Mouse (Mus musculus): ENCODE results near the gene Brinp2.
A peak's percentile ranks its signal among the peaks of the same experiment; 100 is the strongest.

Brinp2 gene

DNA sequence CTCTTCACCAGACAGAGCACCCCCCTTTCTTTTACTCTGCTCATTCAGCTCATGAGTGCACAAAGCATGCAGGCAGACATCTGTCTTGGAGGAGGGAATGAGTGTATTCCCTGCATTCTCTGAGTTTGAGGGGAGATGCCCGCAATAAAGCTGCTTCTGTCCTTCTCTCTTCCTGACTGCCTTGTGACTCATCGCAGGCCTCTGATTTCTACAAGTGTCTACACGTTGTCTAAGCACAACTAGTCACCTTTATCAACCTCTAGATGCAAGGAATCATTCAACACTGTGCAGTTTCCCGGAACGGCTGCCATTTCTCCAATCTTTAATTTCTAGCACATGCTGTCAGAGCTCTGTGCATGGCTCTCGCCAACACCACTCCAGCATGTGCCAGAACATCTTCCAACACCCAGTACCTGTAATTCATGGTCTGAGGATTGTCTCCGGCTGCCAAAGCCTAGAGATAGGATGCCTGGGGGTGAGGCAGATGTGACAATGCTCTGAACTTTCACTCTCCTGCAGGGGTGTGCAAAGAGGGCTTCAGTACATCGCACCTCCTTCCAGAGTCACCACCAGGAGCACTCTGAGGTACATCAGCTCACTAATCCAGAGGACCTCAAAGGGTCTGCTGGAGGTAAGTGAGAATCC lies 59.7 kb downstream of the Brinp2 start:
- DNase-seq (ENCODE audit: extremely low read depth, insufficient read length, low spot score) = no peak

DNA sequence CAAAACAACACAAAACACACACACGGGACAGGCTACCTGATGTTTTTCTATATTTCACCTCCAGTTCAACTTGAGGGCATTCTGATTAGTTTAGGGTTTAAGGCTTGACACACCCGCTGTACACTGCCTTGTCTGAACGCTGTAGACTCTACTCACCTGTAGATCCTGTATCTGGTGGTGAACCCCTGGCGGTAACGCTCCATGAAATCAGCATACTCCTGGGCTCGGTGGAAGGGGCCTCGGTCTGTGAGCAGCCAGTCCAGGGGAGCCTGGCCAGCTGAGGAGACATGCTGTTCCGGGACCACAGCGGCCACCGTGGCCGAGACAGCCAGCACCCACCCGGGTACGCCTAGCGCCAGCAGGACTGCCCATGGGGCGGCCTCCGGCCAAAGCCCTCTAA lies 60.9 kb downstream of the Brinp2 start:
- DNase-seq (ENCODE audit: extremely low read depth, insufficient read length, low spot score) = peak; percentile 10

DNA sequence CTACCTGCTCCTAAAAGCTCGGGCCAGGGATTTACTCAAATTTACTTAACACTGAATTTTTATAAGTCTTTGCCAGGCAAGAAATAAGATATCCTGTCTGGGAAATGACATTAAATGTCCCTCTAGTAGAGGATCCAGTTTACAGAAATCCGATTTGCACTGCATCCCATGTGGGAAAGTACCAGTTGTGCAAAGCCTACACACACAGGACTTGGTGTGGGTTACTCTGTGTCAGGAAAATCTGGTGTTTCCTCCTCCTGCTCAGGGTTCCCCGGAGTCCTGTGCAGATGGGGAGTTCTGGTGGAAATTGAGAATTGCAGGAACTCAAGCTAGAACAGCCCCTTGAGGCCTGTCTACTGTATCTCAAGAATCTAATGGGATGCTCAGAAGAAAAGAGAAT lies 70.9 kb downstream of the Brinp2 start:
- no peak for DNase-seq (ENCODE audit: extremely low read depth, insufficient read length, low spot score)

DNA sequence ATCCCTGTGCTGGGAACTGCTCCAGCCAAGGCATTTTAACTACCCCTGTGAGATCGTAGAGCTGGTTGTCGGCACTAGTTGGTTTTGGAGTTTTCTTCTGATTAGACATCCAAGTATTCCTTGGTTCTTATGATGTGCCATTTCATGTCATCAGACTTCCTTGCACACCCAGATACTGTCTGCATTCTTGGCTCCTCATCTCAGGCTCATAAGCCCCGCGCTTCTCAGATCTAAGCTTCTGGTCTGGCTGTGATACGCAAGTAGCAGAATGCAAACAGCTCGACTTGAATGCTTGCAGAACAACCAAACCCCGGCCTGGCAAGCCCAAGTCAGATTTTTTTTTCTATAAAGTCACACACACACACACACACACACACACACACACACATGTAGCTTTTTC lies 72.3 kb downstream of the Brinp2 start:
- no peak for DNase-seq (ENCODE audit: extremely low read depth, insufficient read length, low spot score)

DNA sequence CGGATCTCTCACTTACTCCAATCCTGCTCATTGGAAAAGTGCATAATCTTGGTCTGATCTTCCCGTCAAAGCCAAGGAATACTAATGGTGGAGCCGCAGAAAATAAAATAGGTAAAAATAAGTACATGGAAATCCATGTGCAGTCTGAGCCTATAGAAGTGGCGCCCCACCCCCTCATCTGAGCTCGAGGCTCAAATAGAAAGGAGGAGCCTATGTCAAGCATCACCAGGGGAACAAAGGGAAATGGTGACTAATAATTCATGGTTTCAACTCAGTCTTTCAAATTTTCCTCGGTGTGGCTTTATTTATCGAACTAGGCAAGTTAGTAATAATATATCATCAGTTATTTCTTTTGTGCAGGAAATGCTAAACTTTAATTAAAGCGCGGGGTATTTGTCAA lies 84.1 kb downstream of the Brinp2 start:
- no peak for DNase-seq (ENCODE audit: extremely low read depth, insufficient read length, low spot score)

DNA sequence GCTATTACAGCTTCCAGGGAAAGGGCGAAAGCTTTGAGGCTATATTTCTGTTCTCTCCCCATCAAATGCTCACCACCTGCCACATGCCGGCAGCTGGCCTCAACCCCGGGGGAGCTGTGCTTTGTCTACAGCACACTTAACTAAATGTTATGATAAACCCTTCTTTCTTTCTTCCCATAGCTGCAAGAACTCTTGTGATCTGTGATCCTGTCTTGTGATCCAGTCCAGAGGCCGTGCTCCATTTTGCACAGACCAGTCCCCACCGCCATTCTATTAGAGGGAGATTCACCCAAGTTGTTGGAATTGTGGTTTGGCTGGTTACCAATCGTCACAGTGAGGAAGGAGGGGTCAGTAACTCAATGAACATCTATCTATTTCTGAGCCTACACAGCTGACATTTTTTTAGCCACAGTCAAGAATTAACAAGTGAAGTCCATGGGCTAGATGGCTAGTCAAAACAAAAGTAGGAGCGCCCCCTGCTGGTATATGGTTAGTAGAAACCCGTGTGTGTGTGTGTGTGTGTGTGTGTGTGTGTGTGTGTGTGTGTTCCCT lies 89.0 kb downstream of the Brinp2 start:
- DNase-seq (ENCODE audit: extremely low read depth, insufficient read length, low spot score) = no peak

DNA sequence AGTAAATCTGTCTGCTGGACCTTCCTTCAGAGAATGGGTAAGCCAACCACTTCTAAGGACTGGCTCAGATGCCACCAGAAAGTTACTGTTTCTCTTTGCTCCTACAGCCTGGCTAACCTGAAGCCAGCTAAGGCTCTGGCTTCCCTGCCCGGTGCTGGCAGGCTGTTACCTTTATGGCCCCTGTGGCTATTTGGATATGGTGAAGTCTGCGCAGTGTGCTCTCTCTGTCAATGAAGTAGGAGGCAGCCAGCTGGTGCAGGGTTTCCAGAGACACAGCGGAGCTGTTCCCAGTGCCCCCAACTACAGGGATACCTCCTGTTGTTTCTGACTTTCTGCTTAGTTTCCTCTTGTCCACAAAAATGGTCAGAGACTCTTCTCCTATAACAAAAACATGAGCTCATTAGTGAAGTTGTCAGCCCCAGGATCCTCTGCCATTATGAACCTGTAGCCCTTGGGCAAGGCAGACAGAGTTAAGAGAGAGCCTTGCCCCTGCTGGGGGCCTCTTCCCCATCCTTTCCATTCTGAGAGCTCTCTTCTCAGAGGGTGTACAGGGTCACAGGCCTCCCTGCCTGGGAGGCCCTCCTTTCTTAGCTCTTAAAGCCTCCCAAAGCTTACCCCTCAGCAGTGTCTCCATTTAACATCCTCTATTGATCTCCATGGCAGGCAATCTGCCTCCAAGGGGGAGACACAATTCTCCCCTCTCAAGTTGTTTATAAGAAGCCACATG lies 89.7 kb downstream of the Brinp2 start:
- DNase-seq (ENCODE audit: extremely low read depth, insufficient read length, low spot score) = no peak

DNA sequence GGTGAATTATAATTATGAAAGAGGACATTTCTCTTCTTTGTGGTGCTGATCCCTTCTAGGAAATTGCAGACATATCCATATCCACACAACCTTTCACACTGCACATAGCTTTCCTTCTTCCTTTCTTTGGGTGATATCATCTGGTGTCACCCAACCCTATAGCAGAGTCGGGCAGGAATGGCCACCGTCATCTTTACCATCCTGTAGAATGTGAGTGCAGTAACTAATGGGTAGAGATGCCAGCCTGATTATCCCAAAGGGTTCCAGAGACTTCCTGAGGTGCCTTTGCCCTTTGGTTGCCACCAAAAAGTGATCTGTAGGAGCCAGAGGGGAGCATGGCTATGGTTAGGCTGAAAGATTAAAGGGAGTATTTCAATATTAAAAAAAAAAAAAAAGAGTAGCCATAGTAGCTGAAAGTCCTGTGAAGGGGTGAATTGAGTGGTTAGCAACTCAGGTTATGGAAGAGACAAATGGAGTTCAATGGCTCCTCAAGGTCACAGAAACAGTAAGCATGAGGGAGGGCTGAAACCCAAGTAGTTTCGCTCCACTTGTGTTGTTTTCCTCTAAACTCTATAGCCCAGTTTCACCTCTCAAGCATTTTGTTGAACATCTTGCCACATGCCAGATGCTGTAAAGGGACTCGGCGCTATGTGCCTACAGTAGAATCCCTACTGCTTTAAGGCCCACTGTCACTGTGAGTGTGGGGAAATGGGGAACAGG lies 96.5 kb downstream of the Brinp2 start:
- DNase-seq (ENCODE audit: extremely low read depth, insufficient read length, low spot score) = no peak

DNA sequence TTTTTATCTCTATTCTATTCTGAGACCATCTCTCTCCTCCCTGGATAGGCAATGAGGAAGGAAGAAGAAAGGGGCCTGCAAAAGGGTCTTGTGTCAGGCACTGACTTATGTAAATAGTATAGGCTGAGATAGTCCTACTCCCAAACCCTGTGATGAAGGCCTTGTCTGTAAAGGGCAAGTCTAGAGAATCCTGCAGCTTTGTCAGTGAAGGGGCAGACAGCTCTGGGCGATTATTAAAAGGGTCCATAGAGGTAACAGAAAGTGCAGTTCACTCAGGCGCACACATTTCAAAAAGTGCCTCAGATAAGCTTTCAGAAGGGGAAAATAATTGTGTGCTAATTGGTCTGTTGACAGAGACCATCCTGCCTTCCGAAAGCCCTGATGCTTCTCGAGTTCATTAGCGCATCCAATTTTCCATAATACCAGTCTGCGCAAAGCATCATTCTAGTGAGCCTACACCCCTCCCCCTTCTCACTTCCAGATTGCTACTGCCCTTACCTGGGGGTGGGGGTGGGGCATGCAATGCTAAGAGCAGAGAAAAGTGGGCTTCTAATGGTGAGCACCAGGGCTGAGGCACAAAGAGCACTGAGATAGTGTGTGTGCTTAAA lies 97.3 kb downstream of the Brinp2 start:
- no peak for DNase-seq (ENCODE audit: extremely low read depth, insufficient read length, low spot score)

DNA sequence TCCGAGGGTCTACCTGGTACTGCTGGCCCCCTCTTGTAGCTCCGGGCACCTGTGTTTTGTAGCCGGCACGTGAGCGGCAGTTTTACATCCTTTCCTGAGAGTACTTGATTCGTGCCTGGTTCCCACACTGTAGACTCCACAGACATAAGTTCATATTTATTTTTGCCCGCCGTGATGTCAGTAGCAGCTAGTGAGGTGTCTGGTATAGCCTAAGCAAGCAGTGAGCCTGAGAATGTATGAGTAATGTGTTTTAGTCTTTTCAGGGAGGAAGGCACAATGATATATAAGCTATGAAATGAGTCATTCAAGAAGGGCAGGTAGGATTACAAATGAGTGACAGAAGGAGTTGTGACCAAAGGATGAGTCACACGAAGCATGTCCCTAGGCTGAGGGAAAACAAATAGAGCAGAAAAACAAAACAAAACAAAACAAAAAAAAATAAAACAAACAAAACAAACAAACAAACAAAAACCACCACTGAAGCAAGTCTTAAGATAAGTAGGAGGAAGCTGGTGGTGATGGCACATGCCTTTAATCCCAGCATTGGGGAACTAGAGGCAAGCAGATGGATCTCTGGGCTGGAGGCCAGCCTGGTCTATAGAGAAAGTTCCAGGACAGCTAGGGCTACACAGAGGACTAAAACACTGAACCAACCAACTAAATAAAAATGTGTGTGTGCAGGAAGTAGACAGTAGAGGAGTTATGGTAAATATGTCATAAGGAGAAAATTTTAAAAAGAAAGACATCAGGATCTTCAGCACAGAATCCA lies 100.0 kb downstream of the Brinp2 start:
- no peak for DNase-seq (ENCODE audit: extremely low read depth, insufficient read length, low spot score)

DNA sequence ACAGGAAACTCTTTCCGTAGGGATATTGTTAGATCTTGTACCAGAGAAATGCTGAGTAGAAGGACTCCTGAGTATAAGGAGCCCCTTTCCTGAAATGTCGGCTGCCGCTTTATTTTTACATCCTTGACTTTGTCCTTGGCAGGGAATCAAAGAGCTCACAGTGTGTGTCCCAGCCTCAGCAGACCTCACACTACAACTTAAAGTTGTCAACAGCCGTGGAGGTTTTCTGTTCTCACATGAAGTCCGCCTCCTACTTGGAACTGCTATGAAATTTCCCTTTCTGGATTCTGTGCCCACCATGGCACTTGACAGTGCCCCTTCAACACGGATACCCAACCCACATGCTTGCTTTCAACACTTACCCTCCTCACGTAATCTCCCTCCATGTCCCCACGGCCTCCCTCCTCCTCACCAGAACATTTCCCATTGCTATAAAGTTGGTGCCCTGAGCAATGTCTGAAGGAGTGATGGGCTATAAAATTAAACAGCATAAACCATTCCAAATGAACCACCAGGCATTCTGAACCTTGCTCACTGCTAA lies 103.4 kb downstream of the Brinp2 start:
- DNase-seq (ENCODE audit: extremely low read depth, insufficient read length, low spot score) = no peak

DNA sequence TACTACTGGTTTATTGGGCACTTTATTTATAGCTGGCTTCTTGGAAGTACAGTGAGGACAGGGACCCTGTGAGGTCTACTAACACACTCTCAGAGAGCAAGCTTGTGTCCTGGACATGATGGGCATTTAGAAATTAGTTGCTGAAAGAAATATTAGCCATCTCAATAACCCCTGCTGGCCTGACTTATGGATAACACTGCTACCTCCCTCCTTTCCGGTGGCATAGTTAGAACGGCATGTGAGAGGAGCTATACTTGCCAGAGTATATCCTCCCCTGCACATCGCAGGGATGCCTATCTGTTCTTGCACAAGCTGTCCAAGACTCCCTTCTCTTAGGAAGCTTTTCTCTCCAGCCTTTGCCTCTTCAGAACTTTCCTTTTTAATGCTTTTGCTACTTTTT lies 107.9 kb downstream of the Brinp2 start:
- no peak for DNase-seq (ENCODE audit: extremely low read depth, insufficient read length, low spot score)

DNA sequence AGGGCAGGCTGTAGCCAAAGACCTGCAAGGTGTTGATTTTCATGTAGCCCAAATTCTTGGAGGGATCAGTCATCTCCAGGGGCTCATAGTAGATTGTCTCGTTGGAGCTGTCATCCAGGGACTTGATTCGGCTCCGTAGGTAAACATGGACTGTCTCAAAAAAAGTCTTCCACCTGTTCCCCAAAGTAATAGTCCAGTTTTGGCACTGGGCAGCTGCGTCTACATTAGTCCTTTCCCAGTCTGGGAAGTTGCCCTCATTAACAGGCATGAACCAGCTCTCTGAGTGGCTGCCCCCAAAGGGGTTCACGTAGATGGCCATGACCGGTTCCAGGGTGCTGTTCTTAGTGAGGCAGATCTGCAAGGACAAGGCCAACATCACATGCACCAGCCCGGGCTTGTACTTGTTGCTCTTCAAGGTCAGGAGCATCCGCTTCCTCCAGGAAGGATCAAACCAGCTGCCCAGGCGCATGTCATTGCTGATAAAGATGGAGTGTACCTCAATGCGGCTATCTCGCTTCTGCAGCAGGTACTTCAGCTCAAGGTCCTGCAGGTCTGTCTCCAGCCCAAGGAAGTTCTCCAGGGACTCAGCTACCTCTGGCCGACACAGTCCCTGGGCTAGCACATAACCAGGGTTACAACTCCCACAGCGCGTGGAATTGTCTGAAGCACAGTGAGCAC lies 109.5 kb downstream of the Brinp2 start:
- DNase-seq (ENCODE audit: extremely low read depth, insufficient read length, low spot score) = no peak

DNA sequence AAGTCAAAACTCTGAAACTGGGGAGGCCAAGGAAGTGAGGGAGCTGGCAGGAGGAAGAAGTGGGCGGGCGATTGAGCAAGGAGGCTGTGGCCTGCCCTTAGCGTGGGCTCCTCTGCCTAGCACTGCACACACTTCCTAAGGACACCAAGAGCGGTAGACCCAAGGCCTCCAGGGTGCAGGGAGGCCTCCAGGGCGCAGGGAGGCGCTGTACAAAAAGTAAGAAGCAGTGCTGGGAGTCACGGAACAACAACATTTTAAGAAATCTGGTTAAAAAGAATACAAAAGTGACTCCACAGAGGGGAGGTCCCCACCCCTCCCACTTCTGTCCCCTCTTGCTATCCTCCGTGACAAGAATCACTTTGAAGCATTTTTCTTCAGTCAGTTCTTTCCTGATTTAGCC lies 110.6 kb downstream of the Brinp2 start:
- DNase-seq (ENCODE audit: extremely low read depth, insufficient read length, low spot score) = no peak

DNA sequence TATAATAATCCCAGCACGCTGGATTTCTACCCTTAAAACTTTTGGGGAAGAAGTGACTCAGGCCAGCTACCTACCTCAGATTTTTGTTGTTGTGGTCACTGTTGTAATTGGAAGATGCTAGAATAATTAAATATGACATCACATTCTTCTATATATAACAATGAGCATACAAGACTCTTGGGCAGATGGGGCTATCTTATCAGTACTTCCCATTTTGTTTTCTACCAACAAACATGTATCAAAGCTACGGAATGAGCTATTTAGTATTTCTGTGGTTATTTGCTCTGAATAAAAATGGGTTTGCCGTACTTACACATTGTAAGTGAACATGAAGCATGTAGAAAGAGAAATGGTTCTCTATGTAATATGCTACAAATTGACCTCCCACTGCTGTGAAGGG lies 112.1 kb downstream of the Brinp2 start:
- DNase-seq (ENCODE audit: extremely low read depth, insufficient read length, low spot score) = no peak

DNA sequence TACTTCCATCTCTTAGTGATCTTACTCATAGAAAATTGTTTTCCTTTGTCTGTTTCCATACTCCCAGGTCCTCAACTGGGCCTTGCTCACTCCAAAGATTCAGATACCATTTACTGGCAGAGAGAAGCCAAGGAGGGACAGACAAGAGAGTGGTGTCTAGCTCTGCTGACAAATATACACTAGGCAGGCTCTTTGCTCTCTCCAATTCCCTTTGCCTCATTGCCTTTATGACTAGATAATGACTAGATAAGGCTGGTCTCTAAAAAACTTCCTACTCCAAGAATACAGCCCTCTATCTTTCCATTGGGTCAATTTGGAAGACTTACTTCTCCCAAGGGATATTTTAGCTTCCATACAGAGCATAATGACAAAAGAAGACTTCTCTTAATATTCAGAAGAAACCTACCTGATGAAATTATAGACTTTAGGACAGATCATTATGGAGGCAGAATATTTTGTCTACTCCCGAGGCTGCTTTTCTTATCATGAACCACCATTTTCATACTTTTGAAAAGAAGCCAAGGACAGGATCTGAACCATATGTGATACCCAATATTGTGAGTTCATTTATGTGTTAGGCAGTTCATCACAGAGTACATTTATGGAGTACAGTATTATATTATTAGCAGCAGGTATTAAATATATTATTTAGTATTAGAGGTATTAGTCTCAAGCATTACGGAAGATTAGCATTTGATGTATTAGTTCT lies 114.1 kb downstream of the Brinp2 start:
- DNase-seq (ENCODE audit: extremely low read depth, insufficient read length, low spot score) = no peak

DNA sequence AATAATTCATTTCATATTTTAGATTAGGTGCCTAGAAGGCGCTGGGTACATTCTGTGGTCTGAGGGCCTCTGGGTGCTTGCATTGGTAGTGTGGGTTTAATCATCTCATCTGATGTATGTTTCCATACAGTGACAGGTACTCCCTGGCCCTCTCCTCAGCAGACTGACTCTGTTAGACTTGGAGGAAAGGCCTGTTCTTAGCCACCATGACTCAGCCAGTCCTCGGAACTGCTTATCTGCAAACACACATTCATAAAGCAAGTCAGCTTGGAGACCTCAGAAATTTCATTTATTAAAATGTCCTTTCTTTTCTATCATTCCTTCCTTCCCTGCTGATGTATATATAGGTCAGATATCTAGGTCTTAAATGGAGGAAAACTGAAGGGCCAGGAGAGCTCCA lies 116.3 kb downstream of the Brinp2 start:
- DNase-seq (ENCODE audit: extremely low read depth, insufficient read length, low spot score) = no peak

DNA sequence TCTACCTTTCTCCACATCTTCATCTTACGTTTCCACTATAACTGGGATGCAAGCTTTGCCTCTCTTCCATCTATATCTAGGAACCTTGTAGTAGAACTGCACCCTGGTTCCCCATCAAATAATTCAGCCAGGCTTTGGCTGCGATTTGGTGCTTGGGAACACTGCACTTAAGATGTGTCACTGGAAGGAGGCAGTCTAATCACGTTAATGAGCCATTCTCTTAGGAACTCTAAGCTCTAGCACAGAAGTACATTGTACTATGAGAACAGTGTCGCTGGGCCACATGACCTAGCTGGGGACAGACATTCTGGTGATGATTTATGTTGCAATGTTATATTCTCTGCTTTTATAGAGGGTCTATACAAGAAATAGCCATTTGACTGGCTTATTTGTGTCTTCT lies 117.4 kb downstream of the Brinp2 start:
- no peak for DNase-seq (ENCODE audit: extremely low read depth, insufficient read length, low spot score)

DNA sequence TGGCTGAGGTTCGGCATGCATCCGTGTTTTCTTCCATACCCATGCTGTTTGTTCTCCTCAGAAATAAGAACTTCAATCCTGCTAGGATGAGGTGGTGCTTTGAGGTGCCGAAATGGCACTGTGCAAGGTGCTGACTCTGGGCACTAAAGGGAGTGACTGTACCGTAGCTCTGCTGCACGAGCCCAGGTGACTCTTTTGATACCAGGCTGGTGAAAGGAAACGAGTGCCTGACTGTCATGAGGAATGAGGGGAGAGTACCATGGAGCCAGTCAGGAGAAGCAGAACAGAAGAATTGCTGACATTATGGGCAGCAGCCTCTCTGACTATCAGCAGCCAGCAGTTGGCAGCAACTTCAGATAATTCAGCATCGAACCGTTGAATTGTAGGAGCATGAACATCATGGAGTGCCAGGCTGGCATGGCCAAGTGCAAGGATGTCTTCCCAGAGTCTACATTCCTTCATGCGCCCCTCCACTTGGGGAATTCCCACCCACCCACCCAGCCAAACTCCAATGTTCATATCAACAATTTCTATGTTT lies 127.4 kb downstream of the Brinp2 start:
- DNase-seq (ENCODE audit: extremely low read depth, insufficient read length, low spot score) = no peak

All from 3134 (cell line).